Mouse (Mus musculus) c-Kit-positive CD71-positive TER-119-negative erythroid progenitor cells, embryonic 14.5 days (primary cell): ENCODE measurements at regions not wholly inside any gene's neighbourhood (a gene's known extent, or its start where the extent isn't known, plus 50 kb on each side); places are given as distances from the start of the nearest gene placed in this dataset.

Source experiments
- DNase-seq: peaks from one replicate; pipeline ENCODE4 v3.0.0-alpha.2; 2013; ENCODE audit warnings: low read depth

GRCm38 (mm10) chr11:84638353-84638752 is 113.0 kb upstream of the Lhx1 start:
- DNase-seq: no peak

DNA sequence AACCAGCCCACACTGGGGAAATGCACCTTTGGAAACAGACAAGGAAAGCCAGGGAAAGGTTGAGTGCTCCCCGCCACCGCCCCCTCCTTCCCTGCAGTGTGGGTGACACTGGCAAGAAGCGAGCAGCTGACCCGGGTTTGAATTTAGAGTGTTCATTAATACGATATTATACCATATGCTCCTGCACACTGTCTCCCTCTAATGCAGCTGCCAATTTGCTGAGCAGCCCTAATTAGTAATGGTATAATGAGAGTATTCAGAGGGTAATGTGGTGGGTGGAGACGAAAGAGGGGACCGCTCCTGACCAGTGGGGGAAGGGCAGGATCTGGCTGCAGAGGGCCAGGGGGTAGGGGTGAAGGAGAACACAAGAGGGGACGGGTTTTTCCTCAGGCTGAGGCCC is 111.9 kb upstream of the Lhx1 start:
- no peak for DNase-seq

GRCm38 (mm10) chr11:84634990-84635389 is 109.7 kb upstream of the Lhx1 start:
- DNase-seq: no peak

- no peak for DNase-seq
Observed at GRCm38 (mm10) chr11:84633300-84633699, 108.0 kb upstream of the Lhx1 start.

DNA sequence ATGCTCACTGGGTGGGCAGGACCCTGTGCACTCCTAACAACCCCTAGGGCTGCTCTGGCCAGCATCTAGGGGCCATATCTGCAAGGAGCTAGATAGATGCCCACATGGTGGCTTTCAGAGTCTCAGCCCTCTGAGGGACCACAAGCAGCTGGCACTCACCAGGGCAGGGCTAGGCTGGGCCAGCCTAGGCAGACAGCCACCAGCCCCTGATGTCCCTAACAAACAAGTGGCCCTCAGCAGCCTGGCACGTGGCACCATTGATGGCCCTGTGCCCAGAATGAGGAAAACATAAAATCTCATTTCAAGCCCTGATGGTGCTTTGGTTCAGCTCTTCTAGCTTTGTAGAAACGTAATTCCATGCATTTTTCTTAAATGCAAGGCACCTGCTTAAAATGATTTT is 102.8 kb upstream of the Lhx1 start:
- DNase-seq: no peak

- no peak for DNase-seq
Observed at GRCm38 (mm10) chr11:84627685-84628084, 102.3 kb upstream of the Lhx1 start.

DNA sequence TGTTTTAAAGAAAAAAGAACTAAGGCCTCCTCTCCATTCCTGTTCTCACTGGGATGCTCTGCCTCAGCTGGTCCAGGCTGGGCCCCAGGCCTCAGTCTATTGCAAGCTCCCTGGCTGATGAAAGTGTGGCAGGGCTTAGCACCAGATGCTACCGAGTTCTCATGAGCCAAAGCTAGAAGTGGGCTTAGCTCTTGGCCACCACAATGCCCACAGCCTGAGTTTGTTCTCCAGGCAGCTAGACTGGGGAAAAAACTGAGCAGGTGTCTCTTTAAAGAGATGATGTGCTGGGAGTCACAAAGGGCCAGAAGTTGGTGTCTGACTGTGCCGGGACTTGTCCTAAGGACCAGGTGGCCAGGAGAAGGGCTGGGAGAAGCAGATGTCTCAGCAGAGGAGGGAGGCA is 101.9 kb upstream of the Lhx1 start:
- DNase-seq: no peak

- no peak for DNase-seq
Observed at GRCm38 (mm10) chr11:84624100-84624499, 98.8 kb upstream of the Lhx1 start.

- no peak for DNase-seq
Observed at GRCm38 (mm10) chr11:84619713-84620112, 94.4 kb upstream of the Lhx1 start.

GRCm38 (mm10) chr11:84618576-84618975 is 93.2 kb upstream of the Lhx1 start:
- DNase-seq: peak; percentile 4

DNA sequence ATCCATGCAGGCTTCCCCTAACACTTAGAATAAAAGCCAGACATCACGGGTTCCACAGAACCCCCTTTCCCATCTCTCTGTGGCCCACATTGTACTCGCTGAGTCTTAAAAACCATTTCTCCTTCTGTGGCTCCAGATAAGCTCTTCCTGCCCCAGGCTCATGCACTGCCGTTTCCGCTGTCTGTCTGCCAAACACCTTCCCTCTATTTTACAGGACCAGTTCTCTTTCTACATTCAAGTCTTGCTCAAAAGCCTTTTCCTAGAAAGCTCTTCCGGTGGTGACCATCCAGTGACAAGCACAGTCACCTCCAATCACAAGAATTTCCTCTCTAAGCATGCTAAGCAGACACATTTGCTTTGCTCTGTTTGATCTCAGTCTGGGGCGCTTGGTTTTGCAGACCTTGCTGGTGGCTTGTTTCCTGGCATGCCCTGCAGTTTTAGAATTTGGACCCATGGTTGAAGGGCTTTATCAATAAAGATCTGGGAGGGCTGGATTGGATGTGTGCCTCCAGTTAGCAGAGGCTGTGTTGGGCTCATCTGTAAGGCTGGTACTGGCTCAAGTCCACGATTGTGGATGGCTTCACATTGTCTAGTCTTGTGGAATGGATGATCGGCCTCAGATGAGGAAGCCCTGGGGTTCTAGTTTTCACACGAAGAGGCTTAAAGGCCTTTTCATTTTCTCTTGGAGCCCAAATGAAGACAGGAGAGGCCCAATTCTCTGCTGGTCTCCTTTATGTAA is 87.8 kb upstream of the Lhx1 start:
- no peak for DNase-seq

GRCm38 (mm10) chr11:84611625-84611879 is 86.2 kb upstream of the Lhx1 start:
- DNase-seq: no peak

- DNase-seq: no peak
Observed at GRCm38 (mm10) chr11:84610774-84611624, 85.7 kb upstream of the Lhx1 start.

GRCm38 (mm10) chr11:84604781-84605180 is 79.4 kb upstream of the Lhx1 start:
- DNase-seq: no peak

- no peak for DNase-seq
Observed at GRCm38 (mm10) chr11:84599267-84599841, 74.0 kb upstream of the Lhx1 start.

- DNase-seq: no peak
Observed at GRCm38 (mm10) chr11:84597572-84598295, 72.4 kb upstream of the Lhx1 start.

DNA sequence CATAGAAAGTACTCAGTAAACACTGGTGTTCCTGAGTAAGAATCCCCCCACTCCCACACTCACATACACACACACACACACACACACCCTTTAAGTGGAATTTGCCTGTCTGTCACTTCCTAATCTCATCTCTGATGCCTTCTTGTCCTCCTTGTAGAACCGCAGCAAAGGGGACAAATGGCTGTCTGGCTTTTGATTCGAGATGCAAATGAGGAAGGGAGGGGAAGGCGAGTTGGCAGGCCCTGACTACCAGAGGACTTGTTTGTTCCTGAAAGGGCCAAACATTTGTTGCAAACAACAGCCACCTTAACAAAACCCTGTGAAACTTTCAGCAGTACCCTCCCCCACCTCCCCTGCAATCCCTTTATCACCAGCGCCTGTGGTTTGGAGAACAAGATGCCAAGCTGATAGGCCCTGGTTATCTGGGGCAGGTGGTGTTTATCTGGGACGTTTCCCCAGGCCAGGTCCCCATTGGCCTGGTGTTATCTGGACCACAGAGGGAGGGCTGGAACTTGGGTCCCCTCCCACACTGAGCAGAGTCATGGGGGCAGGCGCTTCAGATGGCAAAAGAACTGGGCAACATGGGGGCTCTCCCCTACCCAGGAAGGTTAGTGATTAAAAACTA is 67.5 kb upstream of the Lhx1 start:
- peak; percentile 53 for DNase-seq

GRCm38 (mm10) chr11:84587107-84587506 is 61.8 kb upstream of the Lhx1 start:
- DNase-seq: no peak

DNA sequence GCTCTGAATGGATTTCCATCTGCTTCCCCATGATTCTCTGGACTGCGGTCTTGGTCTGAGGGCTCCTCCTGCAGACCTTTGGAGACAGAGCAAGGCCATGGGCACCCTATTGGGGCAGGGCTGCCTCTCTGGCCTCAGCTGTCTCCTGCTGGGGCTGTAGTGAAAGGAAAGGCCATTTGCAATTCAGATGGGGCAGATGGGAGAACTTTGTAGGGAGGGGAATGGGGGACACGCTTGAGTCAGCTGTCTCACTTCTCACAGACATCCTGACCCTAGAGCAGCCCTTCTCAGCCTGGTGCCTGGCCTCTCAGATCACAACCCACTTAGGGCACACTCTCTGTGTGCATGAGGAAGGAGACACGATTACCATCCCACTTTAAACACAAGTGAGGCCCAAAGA is 60.3 kb upstream of the Lhx1 start:
- no peak for DNase-seq

GRCm38 (mm10) chr11:84578805-84579541 is 53.6 kb upstream of the Lhx1 start:
- DNase-seq: no peak
